Mouse (Mus musculus) kidney, embryonic 16.5 days (tissue): Measurements from ENCODE around the gene Tead1. TPM values are rescaled to one million over a fixed set of nuclear protein-coding genes. Genes with fewer than 3 reads are reported as not detected.

Experiments used
- ATAC-seq: fragments of 200-750 bp; cut with Nextera tagmentation; 2 replicates; pipeline ENCODE4 v1.8.0; 2017; ENCODE audit warnings: moderate TSS enrichment; ENCODE audit not compliant: low FRiP score, low TSS enrichment
- H3K27ac ChIP-seq: fragments of 300-500 bp; sonication (generic); 2 replicates; pipeline ENCODE4 v1.5.1; 2014; ENCODE audit warnings: low read length
- H3K27me3 ChIP-seq: fragments of 300-500 bp; sonication (generic); 2 replicates; pipeline ENCODE4 v1.6.1; 2014; ENCODE audit warnings: low read length, control low read depth, mixed read lengths; ENCODE audit not compliant: insufficient read depth
- H3K36me3 ChIP-seq: fragments of 300-500 bp; sonication (generic); 2 replicates; pipeline ENCODE4 v1.6.1; 2014; ENCODE audit warnings: low read length, control low read depth, mixed read lengths; ENCODE audit not compliant: insufficient read depth
- H3K4me1 ChIP-seq: fragments of 300-500 bp; sonication (generic); 2 replicates; pipeline ENCODE4 v1.6.1; 2014; ENCODE audit warnings: low read length, control low read depth, mixed read lengths; ENCODE audit not compliant: insufficient read depth
- H3K4me2 ChIP-seq: fragments of 300-500 bp; sonication (generic); replicated peaks from 2 replicates; pipeline ENCODE4 v1.6.1; 2014; ENCODE audit warnings: low read depth, low read length
- H3K4me3 ChIP-seq: fragments of 300-500 bp; sonication (generic); 2 replicates; pipeline ENCODE4 v1.5.1; 2014; ENCODE audit warnings: mild to moderate bottlenecking, low read length
- H3K9ac ChIP-seq: fragments of 300-500 bp; sonication (generic); replicated peaks from 2 replicates; pipeline ENCODE4 v1.6.1; 2014; ENCODE audit warnings: low read length
- H3K9me3 ChIP-seq: fragments of 300-500 bp; sonication (generic); 2 replicates; pipeline ENCODE4 v1.6.1; 2016; ENCODE audit warnings: low read length, control low read depth
- WGBS: fragments of 180-500 bp; shearing (Covaris S2); extraction: QIAGEN DNeasy Blood & Tissue Kit; methylation state at CpG from one replicate; pipeline ENCODE4 v1.1.7; 2014; 5-methylcytosine and 5-hydroxymethylcytosine counted together
- microRNA-seq: library from miRNA; unstranded; fragments of <30 nt; microRNA quantifications from one replicate; pipeline ENCODE4, GENCODE M21; 2016
- polyA plus RNA-seq: library from polyadenylated mRNA; unstranded; fragments of >200 nt; fragmentation: Nextera tagmentation; extraction: Ambion mirVana; gene quantifications from 2 replicates; pipeline ENCODE4 v1.2.1, GENCODE M21; 2015

Tead1 gene
- polyA plus RNA-seq, 1 experiment from 2014 or later = 18.0 TPM

- H3K9me3 ChIP-seq = no peaks in the 10 kb centered on the region
- H3K4me3 ChIP-seq = peak overlapping the region; percentile 53
- H3K36me3 ChIP-seq = no peaks in the 10 kb centered on the region
- WGBS = 4% methylated on average over 40 of the region's 40 CpGs
- peaks cover 17% of the 10 kb centered on the region for H3K27me3 ChIP-seq
- ATAC-seq = peak; percentile 6; the same call in 1 of the 2 replicates
- peak overlapping the region; percentile 72 for H3K4me2 ChIP-seq
- peaks cover 29% of the 10 kb centered on the region for H3K4me1 ChIP-seq
- H3K9ac ChIP-seq = peak overlapping the region; percentile 78
- H3K27ac ChIP-seq = peak overlapping the region; percentile 70
Measured at GRCm38 (mm10) chr7:112955103-112955827, 276.1 kb downstream of the Tead1 start.

- H3K36me3 ChIP-seq = no peaks in the 10 kb centered on the region
- peaks cover 17% of the 10 kb centered on the region for H3K27me3 ChIP-seq
- peak overlapping the region; percentile 72 for H3K4me2 ChIP-seq
- no peak for ATAC-seq
- peak overlapping the region; percentile 78 for H3K9ac ChIP-seq
- H3K9me3 ChIP-seq = no peaks in the 10 kb centered on the region
- peak overlapping the region; percentile 53 for H3K4me3 ChIP-seq
- WGBS = 29% methylated on average over 3 of the region's 3 CpGs
- H3K4me1 ChIP-seq = peaks cover 29% of the 10 kb centered on the region
- peak overlapping the region; percentile 66 for H3K27ac ChIP-seq
Measured at GRCm38 (mm10) chr7:112955955-112956354, 276.8 kb downstream of the Tead1 start.

Small RNA genes lying within 50 kb of the gene (microRNA-seq; reads per million reads assigned to microRNA genes)
- not detected for gene Gm44462
